Mouse (Mus musculus): ENCODE data around the gene Prr36. TPM values are rescaled to one million over a fixed set of nuclear protein-coding genes. Genes with fewer than 3 reads are reported as not detected.

Gene Prr36
- total and polyA plus RNA-seq, 3 experiments: 0.08 to 0.58 TPM; not detected in 1

DNA sequence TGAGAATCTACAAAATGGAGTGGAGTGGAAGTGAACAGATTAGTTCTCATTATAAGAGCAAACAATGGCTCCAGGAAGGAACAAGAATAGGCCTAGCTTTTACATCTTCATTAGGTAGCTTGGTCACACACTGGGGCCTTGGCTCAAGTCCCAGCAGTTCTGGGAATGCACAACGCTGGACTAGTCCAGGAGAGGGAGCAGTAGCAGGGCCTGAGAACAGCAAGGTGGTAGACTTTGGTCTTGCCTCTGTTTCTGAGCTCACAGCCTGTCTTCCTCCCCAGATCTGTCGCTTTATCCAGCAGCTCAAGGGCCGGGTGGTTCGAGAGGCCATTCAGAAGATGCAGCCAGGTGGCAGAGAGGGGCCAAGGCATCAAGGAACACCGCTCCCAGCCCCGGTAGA lies 36.7 kb upstream of the Prr36 start:
- H3K4me3 ChIP-seq (ENCODE audit: control insufficient read depth in 1 of 2, insufficient read depth in 1 of 2, low read depth in 2 of 2, low read length in 2 of 2): peak overlapping the region; percentile 73 to 83
- no peaks in the 10 kb centered on the region for H3K9me3 ChIP-seq (replicated peaks; ENCODE audit: insufficient read depth, low read length)
- H3K9ac ChIP-seq (ENCODE audit: control insufficient read depth, low read depth, low read length, poor library complexity, severe bottlenecking): peak overlapping the region; percentile 95
- peaks cover 1% of the 10 kb centered on the region for H3K79me2 ChIP-seq (ENCODE audit: control insufficient read depth, insufficient read depth, low read length, poor library complexity)
- H3K36me3 ChIP-seq (ENCODE audit: control insufficient read depth in 1 of 2, insufficient read depth in 2 of 2, low read length in 2 of 2): peaks cover 0 to 6% of the 10 kb centered on the region in 2 experiments; a peak in 2 of 4 replicates
- H3K27ac ChIP-seq (ENCODE audit: control insufficient read depth, low read depth, low read length): no peak overlapping the region
- TF ChIP-seq E2F4 (IDR thresholded peaks at IDR 0.05; ENCODE audit: borderline replicate concordance, low read depth, low read length) (no peak), CTCF (IDR thresholded peaks at IDR 0.05 in 2 of 3, conservative IDR thresholded peaks at IDR 0.05 in 1 of 3; ENCODE audit: control insufficient read depth in 1 of 3, insufficient read depth in 1 of 3, low read depth in 2 of 3, low read length in 3 of 3, poor library complexity in 1 of 3, severe bottlenecking in 1 of 3) (peak; percentile 8 to 45 (median 35); a peak in 4 of 6 replicates), SMC3 (IDR thresholded peaks at IDR 0.05; ENCODE audit: low read depth, low read length) (peak; percentile 54), RAD21 (IDR thresholded peaks at IDR 0.05; ENCODE audit: low read depth, low read length) (peak; percentile 24)
- H3K27me3 ChIP-seq (ENCODE audit: control insufficient read depth in 1 of 2, insufficient read depth in 2 of 2, low read length in 2 of 2): no peaks in the 10 kb centered on the region
- peaks cover 0 to 20% of the 10 kb centered on the region in 2 experiments; a peak in 2 of 4 replicates for H3K4me1 ChIP-seq (ENCODE audit: control insufficient read depth in 1 of 2, insufficient read depth in 2 of 2, low read length in 2 of 2)
- DNase-seq (ENCODE audit: low read depth, low spot score): peak; percentile 62

DNA sequence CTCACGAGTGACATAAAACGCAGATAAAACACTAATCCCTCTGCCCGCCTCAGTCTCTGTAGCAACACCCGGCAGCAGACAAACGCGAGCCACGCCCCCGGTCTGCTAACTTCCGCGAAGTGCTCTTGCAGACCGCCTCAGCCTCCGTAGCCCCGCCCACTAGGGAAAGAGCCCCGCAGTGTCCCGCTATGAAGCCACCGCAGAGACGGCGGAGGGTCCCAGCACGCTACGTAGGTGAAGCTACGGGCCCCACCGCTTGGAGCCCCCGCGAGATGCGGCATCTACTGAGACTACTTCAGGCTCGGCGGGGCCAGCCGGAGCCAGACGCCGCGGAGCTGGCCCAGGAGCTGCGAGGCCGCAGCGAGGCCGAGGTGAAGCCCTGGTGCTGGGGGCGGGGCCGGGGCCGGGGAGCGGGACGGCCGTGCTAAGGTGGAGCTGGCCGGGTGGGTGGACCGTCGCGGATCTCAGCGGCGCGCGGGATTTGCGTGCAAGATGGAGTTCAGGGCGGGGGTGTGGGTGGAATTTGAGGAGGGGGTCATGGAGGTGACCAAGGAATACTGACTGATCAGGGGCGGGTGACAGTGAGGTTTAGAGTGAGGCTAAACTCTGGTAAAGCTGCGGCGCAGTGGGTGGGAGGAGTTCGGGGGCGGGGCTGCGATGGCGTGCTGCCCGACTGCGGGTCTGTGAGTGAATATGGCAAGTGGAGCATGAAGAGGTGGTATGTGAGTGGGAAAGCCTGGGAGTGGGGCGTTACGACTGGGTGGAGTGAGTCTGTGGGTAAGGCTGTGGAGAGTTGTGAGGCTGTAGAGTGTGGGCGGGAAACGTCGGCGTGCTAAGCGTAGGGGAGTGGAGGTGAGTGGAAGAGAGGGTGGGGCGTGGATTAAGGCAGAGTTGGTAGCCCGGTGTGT lies 35.9 kb upstream of the Prr36 start, which contains the start of gene Snapc2:
Gene Snapc2 (plus strand): TSS at position 147 of the 908 bp plus-strand sequence.
- DNase-seq (ENCODE audit: low read depth, low spot score): peak; percentile 98
- peaks cover 0 to 15% of the 10 kb centered on the region in 2 experiments; a peak in 2 of 4 replicates for H3K4me1 ChIP-seq (ENCODE audit: control insufficient read depth in 1 of 2, insufficient read depth in 2 of 2, low read length in 2 of 2)
- H3K79me2 ChIP-seq (ENCODE audit: control insufficient read depth, insufficient read depth, low read length, poor library complexity): peaks cover 1% of the 10 kb centered on the region
- H3K27me3 ChIP-seq (ENCODE audit: control insufficient read depth in 1 of 2, insufficient read depth in 2 of 2, low read length in 2 of 2): no peaks in the 10 kb centered on the region
- TF ChIP-seq MAZ (IDR thresholded peaks at IDR 0.05; ENCODE audit: low read depth, low read length): peak; percentile 63; the same call in 1 of the 2 replicates
- TF ChIP-seq CHD2 (IDR thresholded peaks at IDR 0.05; ENCODE audit: low read length): no peak
- peak; percentile 94 for TF ChIP-seq ELF1 (IDR thresholded peaks at IDR 0.05; ENCODE audit: low read depth, low read length)
- no peak; the same call in 1 of the 2 replicates for TF ChIP-seq SMC3 (IDR thresholded peaks at IDR 0.05; ENCODE audit: low read depth, low read length)
- no peak for TF ChIP-seq POLR2AphosphoS5 (IDR thresholded peaks at IDR 0.05; ENCODE audit: borderline replicate concordance, low read depth, low read length)
- TF ChIP-seq POLR2A (IDR thresholded peaks at IDR 0.05; ENCODE audit: control insufficient read depth in 1 of 2, insufficient read depth in 1 of 2, low read depth in 1 of 2, low read length in 2 of 2, poor library complexity in 1 of 2): peak; percentile 57 to 75; a peak in 3 of 4 replicates
- TF ChIP-seq ZMIZ1 (IDR thresholded peaks at IDR 0.05; ENCODE audit: low read depth, low read length): peak; percentile 78
- no peak for TF ChIP-seq EP300 (IDR thresholded peaks at IDR 0.05; ENCODE audit: low read depth in 1 of 2, low read length in 2 of 2)
- peak; percentile 91 for TF ChIP-seq HCFC1 (IDR thresholded peaks at IDR 0.05; ENCODE audit: low read depth, low read length)
- TF ChIP-seq MYC (IDR thresholded peaks at IDR 0.05; ENCODE audit: low read depth, low read length): peak; percentile 42; the same call in 1 of the 2 replicates
- TF ChIP-seq MYB (IDR thresholded peaks at IDR 0.05; ENCODE audit: low read depth, low read length): no peak
- TF ChIP-seq KAT2A (conservative IDR thresholded peaks at IDR 0.05; ENCODE audit: low read depth, low read length): no peak; the same call in 1 of the 2 replicates
- TF ChIP-seq ETS1 (IDR thresholded peaks at IDR 0.05; ENCODE audit: low read depth, low read length): 0 out of 2 replicates have a peak, but pooled peaks have one; percentile 33
- peak; percentile 17; the same call in 1 of the 2 replicates for TF ChIP-seq TCF12 (IDR thresholded peaks at IDR 0.05; ENCODE audit: low read depth, low read length)
- TF ChIP-seq TBP (IDR thresholded peaks at IDR 0.05; ENCODE audit: low read depth, low read length): 0 out of 2 replicates have a peak, but pooled peaks have one; percentile 30
- TF ChIP-seq NELFE (IDR thresholded peaks at IDR 0.05; ENCODE audit: low read depth, low read length): peak; percentile 72
- peak; percentile 87 for TF ChIP-seq MXI1 (IDR thresholded peaks at IDR 0.05; ENCODE audit: low read depth, low read length)
- TF ChIP-seq JUND (IDR thresholded peaks at IDR 0.05; ENCODE audit: low read depth, low read length): no peak
- no peak for TF ChIP-seq CHD1 (IDR thresholded peaks at IDR 0.05; ENCODE audit: low read depth, low read length)
- TF ChIP-seq SIN3A (IDR thresholded peaks at IDR 0.05; ENCODE audit: low read length): peak; percentile 97
- TF ChIP-seq MEF2A (IDR thresholded peaks at IDR 0.05; ENCODE audit: extremely low read depth, insufficient replicate concordance, low read depth, low read length, poor library complexity, severe bottlenecking): no peak
- H3K4me3 ChIP-seq (ENCODE audit: control insufficient read depth in 1 of 2, insufficient read depth in 1 of 2, low read depth in 2 of 2, low read length in 2 of 2): peak within 1 kb of the TSS; percentile 73 to 83
- H3K9me3 ChIP-seq (replicated peaks; ENCODE audit: insufficient read depth, low read length): no peaks in the 10 kb centered on the region
- H3K36me3 ChIP-seq (ENCODE audit: control insufficient read depth in 1 of 2, insufficient read depth in 2 of 2, low read length in 2 of 2): peaks cover 0 to 6% of the 10 kb centered on the region in 2 experiments; a peak in 2 of 4 replicates
- peak within 1 kb of the TSS; percentile 80 for H3K27ac ChIP-seq (ENCODE audit: control insufficient read depth, low read depth, low read length)
- H3K9ac ChIP-seq (ENCODE audit: control insufficient read depth, low read depth, low read length, poor library complexity, severe bottlenecking): peak within 1 kb of the TSS; percentile 95

All from MEL (cell line).